ENCODE assay signal across 19 mouse cellular contexts in genomic region chr15:20682719-20683118, GRCm38 (mm10). TPM values are rescaled to one million over a fixed set of nuclear protein-coding genes. Genes with fewer than 3 reads are reported as not detected.
"Had no signal": no experiment of that assay in that cellular context is flagged by ENCODE, and none has a peak within 500 bp of the region (broad histone marks: within the 10 kb centered on the region; RNA-seq: fewer than 3 reads in every experiment).

No protein-coding gene starts in this region.

- DNase-seq: liver, embryonic 13.5 days; liver, postnatal 0 days; lung, adult 2 months; lung, postnatal 14 days; lung, postnatal 36 days; right cerebral cortex, postnatal 14 days; thymus, adult 2 months; thymus, postnatal 25 days; thymus, postnatal 4 days had no signal

- H3K36me3 ChIP-seq: liver, embryonic 13.5 days; liver, embryonic 15.5 days; lung, embryonic 15.5 days; neural tube, embryonic 12.5 days; stomach, embryonic 15.5 days had no signal

- ATAC-seq: liver, postnatal 0 days; lung, postnatal 0 days had no signal

- H3K9ac ChIP-seq: liver, embryonic 13.5 days; liver, embryonic 15.5 days; liver, postnatal 0 days; lung, embryonic 15.5 days; neural tube, embryonic 12.5 days; stomach, embryonic 15.5 days had no signal

- H3K27ac ChIP-seq: liver, embryonic 13.5 days; liver, embryonic 15.5 days; lung, embryonic 15.5 days; macrophage; neural tube, embryonic 12.5 days; stomach, embryonic 15.5 days; stomach, postnatal 0 days had no signal

- H3K4me2 ChIP-seq: liver, embryonic 11.5 days; liver, embryonic 13.5 days; liver, embryonic 15.5 days; lung, embryonic 15.5 days; neural tube, embryonic 12.5 days; stomach, embryonic 15.5 days had no signal

- H3K4me3 ChIP-seq: liver, embryonic 13.5 days; liver, embryonic 15.5 days; lung, embryonic 15.5 days; megakaryocyte, embryonic 14.5 days; neural tube, embryonic 12.5 days; stomach, embryonic 15.5 days had no signal

- H3K27me3 ChIP-seq: liver, embryonic 13.5 days; liver, embryonic 15.5 days; lung, embryonic 15.5 days; megakaryocyte, embryonic 14.5 days; neural tube, embryonic 12.5 days; stomach, embryonic 15.5 days had no signal

- H3K4me1 ChIP-seq: liver, embryonic 13.5 days; liver, embryonic 15.5 days; lung, embryonic 15.5 days; megakaryocyte, embryonic 14.5 days; neural tube, embryonic 12.5 days; stomach, embryonic 15.5 days had no signal

- H3K9me3 ChIP-seq: liver, embryonic 13.5 days; liver, embryonic 15.5 days; lung, embryonic 15.5 days; megakaryocyte, embryonic 14.5 days; neural tube, embryonic 12.5 days; stomach, embryonic 15.5 days had no signal

RNA-seq across cellular contexts. Expression of gene Acot10, which starts 16.2 kb away (rescaled TPM):
- polyA plus RNA-seq: liver, embryonic 11.5 days; liver, embryonic 13.5 days; liver, embryonic 15.5 days; liver, postnatal 0 days; lung, adult 2 months; macrophage; spleen, adult 2 months; thymus, adult 2 months had no signal
